Mouse (Mus musculus) kidney, postnatal 36 days (tissue): Measurements from ENCODE around the gene Gm17387.
A peak's percentile ranks its signal among the peaks of the same experiment; 100 is the strongest.

ENCODE experiments used
- DNase-seq, 2 experiments: peaks; one replicate each; pipeline ENCODE4 v3.0.0; 2021 to 2022; ENCODE audit warnings: mixed read lengths in 2 of 2

Gm17387 gene

DNA sequence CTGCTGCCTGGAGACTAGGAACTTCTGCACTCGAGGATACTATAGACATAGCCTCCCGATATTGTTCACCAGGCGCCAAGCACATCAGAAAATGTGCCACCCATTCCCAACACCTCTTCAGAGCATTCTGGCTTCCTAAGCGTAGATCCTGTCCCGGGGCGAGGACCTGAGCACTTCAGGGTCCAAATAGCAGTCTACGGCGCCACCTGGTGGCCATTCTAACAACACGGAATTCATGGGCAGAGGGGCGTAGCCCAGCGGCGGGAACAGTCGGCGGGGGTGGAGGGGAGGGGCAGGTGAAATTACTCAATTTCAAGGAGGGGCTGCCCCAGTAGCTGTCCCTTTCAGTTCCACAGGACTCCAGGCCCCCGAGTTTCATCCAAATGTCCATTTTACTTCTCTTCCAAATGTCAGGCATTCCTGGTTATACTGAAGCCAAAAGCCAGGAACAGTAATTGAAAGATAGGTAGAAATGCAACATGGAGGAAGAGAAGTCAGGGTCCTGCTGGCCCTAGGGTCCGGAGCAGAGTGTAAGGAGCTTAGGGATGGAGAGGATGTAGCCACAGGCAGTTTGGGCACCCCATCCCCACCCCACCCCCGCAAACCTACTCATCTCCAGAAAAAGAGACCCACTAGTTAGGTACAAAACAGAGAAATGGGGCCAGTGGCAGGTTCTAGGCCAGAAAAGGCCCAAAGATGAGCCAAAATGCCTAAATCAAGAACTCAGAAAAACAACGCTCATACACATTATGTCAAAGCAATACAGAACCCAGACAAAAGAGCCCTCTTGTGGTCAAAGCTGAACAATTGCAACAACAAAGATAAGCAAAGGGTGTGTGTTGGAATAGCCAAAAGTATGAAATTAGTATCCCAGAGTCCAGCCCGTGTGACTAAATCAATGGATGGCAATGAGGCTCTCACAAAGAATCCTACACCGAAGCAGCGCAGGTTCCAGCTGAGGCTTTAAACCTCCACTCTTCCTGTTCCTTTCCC, 19.6 kb downstream of the Gm17387 start:
- DNase-seq = peak; percentile 93 to 97

DNA sequence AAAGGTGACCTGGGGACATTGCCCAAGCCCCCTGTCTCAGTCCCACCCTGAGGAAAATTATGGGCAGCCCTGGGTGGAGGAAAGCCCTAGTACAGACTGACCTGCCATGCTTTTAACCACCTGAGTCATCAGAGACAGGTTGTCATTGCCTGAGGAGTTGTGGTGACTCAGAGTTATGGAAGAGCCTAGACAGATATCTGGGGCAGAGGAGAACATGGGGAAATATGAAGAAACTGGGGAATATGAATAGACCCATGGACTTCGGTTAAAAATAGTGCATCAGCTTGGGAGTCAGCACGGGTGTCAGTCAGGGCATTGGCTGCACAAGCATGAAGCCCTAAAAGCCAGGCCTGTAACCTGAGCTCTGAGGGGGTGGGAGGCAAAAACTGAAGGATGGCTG, 20.4 kb downstream of the Gm17387 start:
- no peak for DNase-seq

DNA sequence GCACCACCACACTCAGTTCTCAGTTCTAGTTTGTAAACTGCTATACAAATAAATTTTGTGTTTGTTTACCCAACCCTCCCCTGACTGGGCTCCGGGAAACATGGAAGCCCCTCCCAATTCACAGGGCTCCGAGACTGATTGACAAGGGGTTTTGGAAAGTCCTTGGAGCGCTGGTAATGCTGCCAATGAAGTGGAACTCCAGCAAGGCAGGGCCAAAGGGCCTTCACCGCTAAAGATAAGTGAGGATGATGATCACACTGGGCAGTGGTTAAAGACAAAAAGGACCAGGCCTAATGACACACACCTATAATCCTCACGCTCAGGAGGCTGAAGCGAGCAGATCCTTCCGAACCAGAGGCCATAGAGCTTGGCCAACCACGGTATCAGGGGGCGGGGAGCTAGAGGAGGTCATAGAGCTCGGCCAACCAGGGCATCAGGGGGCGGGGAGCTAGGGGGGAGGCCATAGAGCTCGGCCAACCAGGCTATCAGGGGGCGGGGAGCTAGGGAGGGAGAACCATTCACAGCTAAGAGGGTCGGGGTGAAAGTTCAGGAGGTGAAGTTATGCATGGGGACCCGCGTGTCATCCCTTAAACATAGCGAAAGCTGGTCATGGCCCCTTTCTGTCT, 22.2 kb downstream of the Gm17387 start:
- no peak for DNase-seq

DNA sequence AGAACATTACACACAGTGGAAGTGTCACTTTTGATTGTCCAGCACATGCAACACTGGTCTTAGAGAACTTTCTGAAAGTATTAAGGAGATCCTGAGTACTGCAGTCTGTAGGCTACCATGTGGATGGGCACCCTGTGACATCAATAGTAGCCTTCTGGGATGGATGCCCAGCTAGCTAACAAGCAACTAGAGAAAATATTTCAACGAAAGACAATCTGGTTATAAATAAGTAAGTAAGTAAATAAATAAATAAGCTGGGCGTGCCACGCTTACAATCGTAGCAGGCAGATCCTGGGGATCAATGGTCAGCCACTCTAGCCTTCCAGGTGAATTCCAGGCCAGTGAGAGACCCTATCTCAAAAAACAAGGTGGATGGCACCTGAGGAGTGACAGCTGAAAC, 23.1 kb downstream of the Gm17387 start:
- DNase-seq = peak in 1 of 2 experiments; percentile 27

DNA sequence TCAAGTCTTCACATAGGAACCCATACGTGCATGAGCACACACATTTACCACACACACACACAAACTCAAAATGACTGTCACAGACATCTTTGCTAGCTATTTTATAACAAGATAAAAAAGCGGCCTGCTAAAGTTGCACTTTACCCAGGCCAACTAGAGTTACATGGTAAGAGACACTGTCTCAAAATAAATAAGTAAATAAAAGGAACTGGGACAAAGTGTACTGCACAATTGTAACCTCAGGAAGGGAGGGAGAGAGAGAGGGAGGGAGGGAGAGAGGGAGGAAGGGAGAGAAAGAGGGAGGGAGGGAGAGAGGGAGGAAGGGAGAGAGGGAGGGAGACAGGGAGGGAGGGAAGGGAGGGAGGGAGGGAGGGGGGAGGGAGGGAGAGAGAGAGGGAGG, 23.5 kb downstream of the Gm17387 start:
- peak in 1 of 2 experiments; percentile 34 for DNase-seq

DNA sequence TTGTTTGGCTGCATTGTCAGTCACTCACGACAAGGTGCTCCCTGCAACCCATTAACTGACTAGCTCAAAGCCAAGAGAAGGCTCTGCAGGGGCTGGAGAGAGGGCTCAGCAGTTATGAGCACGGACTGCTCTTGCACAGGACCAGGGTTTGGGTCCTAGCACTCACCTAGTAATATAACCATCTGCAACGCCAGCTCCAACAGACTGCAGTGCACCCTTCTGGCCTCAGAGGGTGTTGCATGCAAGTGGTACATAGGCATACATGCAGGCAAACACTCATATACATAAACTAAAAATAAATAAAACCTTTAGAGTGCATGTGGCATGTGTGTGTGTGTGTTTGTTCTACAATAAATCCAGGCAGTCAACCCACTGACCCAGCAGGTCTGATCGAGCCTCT, 26.9 kb downstream of the Gm17387 start:
- no peak for DNase-seq

DNA sequence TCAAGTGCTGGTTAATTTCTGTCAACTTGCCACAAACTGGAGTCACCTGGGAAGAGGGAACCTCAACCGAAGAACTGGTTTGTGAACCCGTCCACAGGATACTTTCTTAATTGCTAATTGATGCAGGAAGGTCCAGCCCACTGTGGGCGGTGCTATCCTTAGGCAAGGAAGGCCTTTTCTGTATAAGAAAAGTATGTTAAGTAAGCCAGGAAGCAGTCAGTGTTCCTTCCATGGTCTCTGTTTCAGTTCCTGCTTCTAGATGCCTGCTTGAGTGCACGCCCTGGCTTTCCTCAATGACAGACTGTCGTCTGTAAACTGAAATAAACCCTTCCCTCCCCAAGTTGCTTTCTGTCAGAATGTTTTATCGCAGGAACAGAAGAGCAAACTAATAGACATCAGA, 28.0 kb downstream of the Gm17387 start:
- DNase-seq = no peak

DNA sequence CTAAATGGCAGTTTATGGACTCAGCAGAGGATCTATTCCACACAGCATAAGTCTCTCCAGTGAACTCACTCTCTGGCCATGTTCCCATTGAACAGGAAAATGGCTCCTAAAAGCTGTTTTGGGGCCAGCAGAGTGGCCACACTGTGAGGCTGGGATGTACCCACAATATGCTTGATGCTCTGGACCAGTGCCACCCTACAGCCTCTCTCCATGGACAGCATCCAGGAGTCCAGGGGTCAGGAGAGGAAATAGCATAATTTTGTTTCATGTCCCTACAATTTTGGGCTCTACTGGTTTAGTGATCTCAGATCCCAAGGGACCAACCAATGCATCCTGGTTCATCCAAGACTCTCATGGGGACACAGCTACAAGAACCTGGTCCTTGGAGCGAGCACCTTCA, 28.6 kb downstream of the Gm17387 start:
- peak; percentile 39 to 66 for DNase-seq

DNA sequence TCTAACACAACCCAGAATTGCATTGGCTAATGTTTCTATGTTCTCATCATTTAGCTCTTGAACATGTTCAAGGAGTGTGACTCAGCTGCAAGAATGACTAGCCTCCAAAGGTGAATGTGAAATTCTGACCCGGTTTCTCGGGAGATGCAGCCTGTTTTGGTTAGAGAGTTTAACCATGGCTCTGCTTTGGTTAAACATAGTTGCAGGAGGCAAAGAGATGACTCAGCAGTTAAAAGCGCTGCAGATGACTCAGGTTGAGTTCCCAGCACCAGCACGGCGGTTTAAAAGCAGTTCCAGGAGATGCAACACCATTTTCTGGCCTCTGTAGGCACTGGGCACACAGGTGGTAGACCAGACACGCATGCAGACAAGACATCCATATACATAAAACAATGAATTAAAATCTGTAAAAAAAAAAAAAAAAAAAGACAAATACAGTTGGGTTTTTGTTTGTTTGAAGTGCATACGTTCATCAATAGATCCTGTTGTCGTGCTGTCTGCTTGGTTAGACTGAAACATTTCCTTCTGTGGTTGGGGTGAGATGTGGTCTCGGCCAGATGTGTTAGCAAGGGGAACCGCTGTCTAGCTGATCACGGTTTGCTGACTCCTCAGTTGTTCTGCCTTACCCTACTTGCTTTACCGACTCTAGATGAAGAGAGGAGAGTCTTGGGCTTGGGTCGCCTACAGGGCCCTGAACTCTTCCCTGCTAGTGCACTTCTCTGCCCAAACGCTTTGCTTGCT, 29.8 kb downstream of the Gm17387 start:
- no peak for DNase-seq

DNA sequence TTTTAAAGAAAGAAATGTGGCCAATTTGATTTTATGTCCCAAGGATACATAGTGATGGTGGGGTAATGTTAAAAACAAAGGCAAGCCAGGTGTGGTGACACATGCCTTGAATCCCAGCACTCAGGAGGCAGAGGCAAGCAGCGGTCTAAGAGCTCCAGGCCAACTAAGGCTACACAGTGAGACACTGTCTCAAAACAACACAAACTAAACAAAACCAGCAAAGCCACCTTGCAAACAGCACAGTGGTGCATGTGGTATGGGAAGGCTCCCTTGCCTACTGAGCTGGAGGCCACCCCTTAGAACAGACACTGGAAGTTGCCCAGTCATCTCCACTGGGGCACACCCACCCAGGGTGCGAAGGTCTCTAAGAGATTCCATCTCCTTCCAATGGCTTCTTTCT, 31.0 kb downstream of the Gm17387 start:
- DNase-seq = no peak

DNA sequence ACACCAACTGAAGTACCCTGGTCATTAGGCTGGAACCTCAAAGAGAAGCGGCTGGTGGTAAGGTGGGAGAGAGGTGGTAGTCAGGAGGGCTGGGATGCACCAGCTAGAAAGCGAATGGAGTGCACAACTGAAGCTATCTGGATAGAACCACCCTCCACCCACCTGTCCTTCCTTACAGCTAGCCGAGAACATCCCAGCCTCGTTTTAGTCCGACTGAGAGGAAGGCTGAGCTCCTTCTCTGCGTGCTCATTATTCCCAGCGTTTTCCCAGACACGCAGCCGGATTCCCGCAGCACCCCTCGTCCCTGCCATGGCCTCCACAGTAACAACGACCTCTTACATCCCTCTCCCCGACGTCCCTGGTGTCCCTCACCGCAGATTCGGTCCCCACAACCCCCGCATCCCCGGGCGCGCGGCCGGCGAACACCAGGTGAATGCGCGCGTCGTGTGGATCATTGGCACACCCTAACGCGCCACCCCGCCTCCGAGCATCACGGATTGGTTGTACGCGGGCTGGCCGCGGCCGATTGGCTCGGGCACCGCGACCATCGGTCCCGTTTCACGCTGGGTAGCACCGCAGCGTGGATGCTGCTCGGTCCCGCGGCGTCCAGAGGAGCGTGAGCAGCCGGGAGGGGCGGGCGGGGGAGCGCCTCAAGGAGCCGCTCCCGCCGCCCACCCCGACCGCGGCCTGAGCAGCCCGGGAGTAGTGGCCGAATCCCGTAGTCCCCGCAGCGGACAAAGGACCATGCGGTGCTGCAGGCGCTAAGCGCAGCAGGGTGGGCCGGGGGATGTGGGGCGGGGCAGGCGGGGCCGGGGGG, 31.7 kb downstream of the Gm17387 start, which contains the start of gene B4galnt4:
Gene B4galnt4 (plus strand): TSS at position 679 of the 817 bp plus-strand sequence.
- peak; percentile 56 to 80 for DNase-seq

DNA sequence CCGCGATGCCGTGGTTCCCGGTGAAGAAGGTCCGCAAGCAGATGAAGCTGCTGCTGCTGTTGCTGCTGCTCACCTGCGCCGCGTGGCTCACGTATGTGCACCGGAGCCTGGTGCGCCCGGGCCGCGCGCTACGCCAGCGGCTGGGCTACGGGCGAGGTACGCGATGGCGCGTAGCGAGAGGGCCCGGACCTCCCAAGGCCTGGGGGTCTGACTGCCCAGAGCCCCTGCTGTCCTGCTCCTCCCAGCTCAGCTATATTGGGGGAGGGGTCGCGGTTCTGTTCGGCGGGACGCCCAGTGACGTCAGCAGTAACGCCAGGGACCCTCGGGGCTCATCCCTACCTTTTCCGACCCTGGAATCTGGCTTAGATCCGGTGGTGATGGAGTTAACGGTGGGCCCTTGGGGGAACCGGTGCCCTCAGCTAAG, 32.4 kb downstream of the Gm17387 start:
- DNase-seq = no peak

DNA sequence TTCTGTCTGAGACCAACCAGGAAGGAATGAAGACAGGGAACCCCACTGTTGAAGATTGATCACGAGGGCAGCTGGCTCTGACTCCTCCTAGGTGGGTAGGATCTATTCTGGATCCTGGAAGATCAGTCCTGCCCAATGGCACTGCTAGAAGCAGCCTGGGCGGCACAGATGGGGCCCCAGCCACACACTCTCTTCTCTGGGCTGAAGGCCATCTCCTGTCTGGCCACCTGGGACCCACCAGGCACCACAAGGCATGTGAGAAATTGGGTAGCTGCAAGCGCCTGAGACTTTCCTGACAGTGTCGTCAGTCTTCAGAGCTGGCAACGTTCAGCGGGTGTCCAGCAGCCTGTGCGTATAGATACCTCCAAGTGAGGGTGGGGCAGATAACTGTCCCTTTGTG, 33.6 kb downstream of the Gm17387 start:
- DNase-seq = no peak

DNA sequence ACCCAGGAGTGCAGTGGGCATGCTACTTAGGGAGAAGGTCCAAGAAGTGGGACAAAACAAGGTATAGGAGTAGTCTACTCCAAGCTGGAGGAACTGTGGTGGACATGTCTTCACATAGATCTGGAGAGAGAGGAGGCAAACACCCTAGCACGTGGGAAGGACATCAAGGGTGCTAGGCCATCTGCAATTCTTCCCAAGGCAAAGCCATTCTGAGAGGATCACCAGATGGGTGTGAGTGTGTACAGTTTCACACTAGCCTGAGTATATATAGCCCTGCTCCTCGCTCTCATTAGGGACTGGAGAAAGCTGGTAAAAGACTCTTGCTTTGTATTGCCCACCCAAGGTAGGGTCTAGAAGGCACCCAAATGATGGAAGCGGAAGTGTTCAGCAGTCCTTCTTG, 34.4 kb downstream of the Gm17387 start:
- DNase-seq = no peak

DNA sequence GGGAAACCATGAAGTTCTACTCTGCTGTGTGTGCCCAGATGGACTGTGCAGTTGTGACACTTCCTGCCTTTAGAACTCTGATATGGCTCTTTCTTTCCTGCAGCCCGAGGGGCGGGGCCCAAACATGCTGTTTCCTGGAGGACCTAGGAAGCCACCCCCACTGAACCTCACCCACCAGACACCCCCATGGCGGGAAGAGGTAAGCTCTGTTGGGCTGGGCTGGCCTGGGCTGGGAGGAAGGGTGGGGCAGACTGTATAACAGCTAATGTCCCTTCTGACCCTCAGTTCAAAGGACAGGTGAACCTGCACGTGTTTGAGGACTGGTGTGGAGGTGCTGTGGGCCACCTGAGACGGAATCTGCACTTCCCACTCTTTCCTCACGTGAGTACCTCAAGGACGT, 35.2 kb downstream of the Gm17387 start:
- DNase-seq = no peak

DNA sequence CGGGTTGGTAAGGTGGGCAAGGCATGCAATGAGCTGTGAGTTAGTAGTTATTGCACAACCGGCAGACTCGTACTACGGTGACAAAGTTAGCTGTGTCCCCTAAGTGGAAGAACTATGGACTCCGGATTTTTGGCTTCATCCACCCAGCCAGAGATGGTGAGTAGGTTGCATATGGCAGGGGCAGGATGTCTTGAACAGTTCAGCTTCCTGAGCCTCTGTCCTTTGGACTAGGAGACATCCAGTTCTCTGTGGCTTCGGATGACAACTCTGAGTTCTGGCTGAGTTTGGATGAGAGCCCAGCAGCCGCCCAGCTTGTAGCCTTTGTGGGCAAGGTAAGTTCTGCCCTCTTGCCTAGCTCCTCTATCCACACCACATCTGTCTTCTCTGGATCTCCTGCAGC, 35.6 kb downstream of the Gm17387 start:
- DNase-seq = peak; percentile 34 to 76

DNA sequence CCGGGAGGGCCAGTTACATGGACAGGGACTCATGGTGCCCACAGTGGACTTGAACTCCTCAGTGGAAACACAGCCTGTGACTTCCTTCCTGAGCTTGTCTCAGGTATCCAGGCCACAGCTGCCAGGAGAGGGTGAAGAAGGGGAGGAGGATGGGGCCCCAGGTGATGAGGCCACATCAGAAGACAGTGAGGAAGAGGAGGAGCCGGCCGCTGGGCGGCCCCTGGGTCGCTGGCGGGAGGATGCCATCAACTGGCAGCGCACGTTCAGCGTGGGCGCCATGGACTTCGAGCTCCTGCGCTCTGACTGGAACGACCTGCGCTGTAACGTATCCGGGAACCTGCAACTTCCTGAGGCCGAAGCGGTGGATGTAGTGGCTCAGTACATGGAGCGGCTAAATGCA, 39.4 kb downstream of the Gm17387 start:
- no peak for DNase-seq

DNA sequence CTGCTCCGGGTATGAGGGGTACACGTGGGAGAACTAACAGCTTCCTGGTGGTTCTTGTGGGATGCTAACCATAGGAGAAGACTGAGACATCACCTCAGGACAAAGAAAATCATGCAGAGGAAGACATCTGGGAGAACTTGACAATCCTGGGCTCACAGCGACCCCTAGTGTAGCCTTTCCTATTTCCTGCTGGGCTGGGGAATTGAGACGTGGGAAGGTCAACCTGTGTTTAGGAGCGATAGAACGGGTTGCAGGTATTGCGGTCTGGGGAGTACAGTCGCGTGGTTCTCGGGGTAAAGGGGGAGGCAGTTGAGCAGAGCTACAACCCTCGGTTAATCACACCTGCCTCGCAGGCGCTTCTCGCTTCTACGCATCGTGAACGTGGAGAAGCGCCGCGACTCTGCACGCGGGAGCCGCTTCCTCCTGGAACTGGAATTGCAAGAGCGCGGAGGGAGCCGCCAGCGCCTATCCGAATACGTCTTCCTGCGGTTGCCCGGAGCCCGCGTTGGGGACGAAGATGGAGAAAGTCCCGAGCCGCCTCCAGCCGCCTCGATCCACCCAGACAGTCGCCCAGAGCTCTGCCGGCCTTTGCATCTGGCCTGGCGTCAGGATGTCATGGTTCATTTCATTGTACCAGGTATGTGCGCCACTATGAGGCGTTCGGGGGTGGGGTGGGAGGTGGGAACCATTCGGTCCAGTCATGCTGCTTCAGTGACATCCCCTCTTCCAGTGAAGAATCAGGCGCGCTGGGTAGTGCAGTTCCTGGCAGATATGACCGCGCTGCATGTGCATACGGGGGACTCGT, 41.3 kb downstream of the Gm17387 start:
- peak; percentile 75 to 94 for DNase-seq

DNA sequence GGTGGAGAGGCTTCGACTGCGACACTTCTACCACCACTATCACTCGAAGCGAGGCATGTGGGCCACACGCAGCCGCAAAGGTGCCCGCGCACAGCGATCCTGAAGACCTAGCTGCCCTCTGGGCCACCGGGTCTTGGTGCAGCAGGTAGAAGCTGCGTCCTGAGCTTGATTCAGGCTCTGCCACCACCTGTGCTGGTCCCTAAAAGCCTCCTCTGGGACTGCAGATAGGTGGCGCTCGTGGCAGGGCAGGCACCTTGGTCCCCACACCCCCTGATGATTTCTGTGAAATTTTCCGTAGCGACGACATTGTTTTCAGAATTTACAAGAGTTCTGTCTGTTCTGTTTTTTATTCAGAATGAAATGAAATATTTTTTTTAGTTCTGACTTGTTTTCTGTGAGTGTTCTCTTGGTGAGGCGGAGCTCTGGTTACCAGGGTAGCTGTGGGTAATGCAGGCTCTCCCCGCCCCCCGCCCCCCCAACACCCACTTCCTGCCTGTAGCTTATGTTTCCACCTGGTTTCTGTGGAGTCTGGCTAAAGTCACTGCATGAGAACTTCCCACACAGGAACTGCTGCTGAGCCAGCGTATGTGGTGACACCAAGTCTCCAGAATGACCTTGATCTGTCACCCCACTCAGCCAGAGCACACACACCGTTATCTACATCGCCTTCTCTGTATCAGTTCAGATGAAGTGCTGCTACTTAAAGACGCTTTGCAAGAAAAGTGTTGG, 43.2 kb downstream of the Gm17387 start:
- peak; percentile 35 to 79 for DNase-seq

DNA sequence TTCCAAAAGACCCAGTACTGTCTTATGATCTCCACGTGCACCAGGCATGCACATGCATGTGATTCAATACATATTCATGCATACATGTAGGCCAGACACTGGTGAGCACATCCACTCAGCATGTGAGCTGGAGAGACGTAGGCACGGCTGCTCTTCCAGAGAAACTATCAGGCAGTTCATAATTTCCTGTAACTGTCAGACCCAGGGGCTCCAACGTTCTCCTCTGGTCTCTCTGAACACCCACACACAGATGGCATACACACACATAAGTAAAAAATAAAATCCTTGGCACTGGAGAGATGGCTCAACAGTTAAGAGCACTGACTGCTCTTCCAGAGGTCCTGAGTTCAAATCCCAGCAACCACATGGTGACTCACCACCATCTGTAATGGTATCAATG, 44.9 kb downstream of the Gm17387 start:
- DNase-seq = no peak

DNA sequence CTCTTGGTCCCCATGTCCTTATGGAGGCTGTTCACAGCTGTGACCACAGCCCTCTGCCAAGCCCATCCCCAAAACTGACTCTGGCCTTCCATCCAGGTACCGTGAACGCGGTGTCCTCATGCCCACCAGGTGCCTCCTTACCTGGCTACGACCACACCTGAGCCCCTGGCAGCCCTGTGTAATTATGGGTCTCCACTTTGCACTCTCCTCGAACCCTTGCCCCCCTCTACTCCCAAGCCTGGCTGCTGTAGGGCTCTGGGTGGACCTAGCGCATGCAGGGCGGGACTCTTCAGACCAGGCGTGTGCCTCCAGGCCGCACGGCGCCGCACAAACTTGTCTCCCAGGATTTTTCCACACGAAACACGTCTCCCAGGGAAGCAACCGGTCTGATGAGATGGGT, 48.9 kb downstream of the Gm17387 start, which contains the start of gene Pkp3:
Gene Pkp3 (plus strand): TSS at position 378 of the 400 bp plus-strand sequence.
- DNase-seq = no peak
